Mouse (Mus musculus) forelimb bud, embryonic 11.5 days (tissue): ENCODE data around the gene Slco3a1.

Experiments used
- DNase-seq: peaks from one replicate; pipeline ENCODE4 v3.0.0-alpha.2; 2012; ENCODE audit warnings: low read depth, low spot score

The Slco3a1 gene

GRCm38 (mm10) chr7:74303611-74304300 is 250.8 kb downstream of the Slco3a1 start:
- no peak for DNase-seq

GRCm38 (mm10) chr7:74303081-74303480 is 251.5 kb downstream of the Slco3a1 start:
- DNase-seq, result no peak

DNA sequence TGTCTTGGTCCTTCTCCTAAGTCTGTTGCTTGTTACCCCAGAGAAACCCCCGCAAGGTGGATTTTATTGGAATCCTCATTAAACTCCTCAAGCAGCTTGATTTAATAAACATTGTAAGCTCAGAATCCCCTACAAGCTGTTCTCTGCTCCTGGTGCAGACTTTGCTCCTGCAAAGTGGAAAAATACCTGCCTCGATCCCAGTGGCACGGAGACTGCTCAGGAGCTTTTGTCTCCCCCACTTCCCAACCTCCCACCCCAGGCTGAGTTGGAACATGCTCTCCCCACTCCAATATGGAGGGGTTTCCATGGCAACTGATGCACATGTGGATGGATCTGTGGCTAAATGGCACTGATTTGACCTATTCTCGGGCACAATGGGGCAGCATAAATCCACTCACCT is 268.0 kb downstream of the Slco3a1 start:
- DNase-seq, result peak; percentile 39

DNA sequence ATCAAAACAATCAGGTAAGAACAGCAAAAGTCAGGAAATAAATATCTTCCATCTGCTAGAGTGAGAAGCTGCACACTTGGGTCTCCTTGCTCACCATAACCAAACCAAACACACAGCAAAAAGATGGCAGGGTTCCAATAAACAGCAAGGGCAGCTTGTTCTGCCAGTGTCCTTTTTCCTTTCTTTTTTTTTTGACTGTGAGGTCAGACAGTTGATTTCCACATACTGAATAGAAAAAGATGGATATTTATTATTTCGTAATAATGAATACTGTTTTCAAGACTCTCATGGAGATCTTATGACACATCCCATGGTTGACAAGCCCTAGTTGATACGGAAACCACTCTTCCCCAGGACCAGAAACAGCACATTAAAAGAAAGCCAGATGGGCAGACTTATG is 274.2 kb downstream of the Slco3a1 start:
- DNase-seq, result no peak

- DNase-seq, result no peak
Measured at GRCm38 (mm10) chr7:74279356-74279755, 275.2 kb downstream of the Slco3a1 start.

DNA sequence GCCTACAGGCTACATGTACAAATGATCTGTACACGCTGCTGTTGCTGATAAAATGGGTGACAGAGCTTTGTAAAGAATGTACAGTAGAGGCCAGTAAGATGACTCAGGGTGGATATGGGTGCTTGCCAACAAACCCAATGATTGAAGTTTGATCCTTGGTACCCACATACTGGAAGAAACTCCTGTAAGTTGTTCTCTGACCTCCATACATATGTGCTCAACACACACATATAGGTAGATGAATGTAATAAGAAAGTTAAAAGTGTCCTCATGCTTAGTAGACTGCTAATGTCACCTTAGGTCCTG is 284.5 kb downstream of the Slco3a1 start:
- no peak for DNase-seq

- DNase-seq, result no peak
Measured at GRCm38 (mm10) chr7:74269283-74270088, 285.1 kb downstream of the Slco3a1 start.

- DNase-seq, result no peak
Measured at GRCm38 (mm10) chr7:74266511-74267168, 287.9 kb downstream of the Slco3a1 start.

GRCm38 (mm10) chr7:74256291-74256690 is 298.3 kb downstream of the Slco3a1 start:
- DNase-seq, result no peak

DNA sequence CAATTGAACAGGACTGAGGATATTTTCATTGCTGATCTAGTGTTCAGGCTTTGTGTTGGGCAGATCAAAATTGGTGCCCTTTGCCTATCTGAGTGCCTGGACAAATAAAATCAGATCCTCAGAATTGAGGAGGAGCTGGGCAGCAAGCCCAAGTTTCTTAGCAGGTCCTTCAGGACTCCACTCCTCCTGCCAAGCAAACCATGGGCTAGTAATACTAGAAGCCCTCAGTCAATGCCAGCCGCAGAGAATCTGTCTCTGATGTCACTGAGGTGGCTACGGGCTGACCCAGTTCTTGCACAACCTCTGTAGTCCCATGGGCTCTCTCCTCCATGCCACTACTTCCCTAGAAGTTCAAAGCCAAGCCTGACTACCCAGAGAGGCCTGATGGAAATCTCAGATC is 302.5 kb downstream of the Slco3a1 start:
- no peak for DNase-seq

DNA sequence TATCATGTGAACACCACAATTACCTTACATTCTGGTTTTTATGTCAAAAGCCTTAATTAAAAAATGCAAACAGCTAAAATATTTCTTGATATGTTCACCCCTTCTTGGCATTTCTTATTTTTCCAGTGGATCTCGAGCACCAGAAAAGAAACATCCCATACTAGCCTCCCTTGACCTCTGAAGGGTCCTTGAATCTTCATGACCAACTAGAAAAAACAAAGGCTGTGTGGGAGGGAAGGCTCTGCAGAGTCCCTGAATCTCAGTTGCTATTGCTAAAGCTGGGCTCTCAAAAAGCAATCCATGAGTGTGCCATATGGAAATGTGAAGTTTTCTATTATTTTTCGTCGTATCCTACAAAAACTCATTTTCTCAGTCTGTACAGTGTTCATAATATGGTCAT is 313.3 kb downstream of the Slco3a1 start:
- no peak for DNase-seq

DNA sequence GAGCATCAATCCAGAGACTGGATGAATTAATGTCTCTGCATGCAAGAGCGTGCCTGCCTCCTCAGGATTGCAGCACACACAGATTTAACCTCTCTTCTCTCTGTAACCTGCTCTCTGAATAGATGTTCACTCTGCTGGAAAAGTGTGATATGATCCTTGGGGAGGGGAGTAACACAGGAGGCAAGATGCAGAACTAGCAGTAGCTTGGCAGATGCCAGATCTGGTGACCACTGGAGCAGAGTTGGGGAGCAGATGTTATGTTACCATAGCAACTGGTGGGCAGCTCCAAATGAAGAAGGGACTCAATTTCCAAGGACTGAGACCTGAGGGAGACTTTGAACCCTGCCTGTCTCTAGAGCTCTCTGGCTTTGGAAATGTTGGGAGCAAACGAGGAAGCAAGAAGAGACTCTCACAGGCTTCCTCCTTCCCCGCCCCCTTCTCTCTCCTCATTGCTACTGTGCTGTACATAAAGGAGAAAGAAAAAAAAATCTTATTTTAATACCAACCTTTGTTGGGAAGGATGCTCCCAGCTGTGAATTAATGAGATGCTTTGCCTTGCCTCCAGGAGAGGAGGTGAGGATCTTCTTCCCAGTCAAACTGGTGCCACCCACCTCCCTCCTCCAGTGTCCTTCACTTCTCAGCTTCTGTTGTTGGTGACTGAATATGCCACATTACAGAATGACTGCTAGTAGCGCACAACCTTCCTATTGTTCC is 314.0 kb downstream of the Slco3a1 start:
- DNase-seq, result peak; percentile 52
